Comparison of ENCODE assay signal across 7 mouse cellular contexts in the genomic region with DNA sequence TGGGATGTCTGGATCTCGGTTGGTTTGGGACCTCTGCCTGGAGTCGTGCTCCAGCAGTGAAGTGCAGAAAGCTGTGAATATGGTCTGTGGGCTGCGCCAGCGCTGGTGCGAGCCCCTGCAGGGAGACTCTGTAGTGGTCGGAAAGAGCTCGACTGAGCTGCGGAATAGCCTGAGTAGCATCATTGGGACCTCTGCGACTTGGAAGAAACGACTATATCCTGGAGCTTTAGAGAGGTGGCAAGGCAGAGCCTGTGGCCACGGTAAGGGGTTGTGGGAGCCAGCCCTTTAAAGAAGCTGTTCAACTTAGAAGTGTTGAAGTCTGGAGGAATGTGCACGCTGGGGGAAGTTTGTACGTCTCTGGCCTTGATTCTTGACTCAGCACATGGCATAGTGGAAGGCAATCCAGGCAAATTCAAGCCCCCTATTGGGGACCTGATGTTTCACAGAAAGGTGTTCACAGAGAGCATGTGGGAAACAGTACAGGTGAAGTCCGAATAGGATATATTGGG. TPM values are rescaled to one million over a fixed set of nuclear protein-coding genes. Genes with fewer than 3 reads are reported as not detected.
DNase-seq lines count a peak whose midpoint lies in the region; ATAC-seq and TF ChIP-seq lines count a peak whose summit lies in the region.

No protein-coding gene starts in this region.

- peak overlapping the region; percentile 90 for H3K4me2 ChIP-seq in neural tube, embryonic 11.5 days (ENCODE audit: low read depth)
- H3K4me2 ChIP-seq in limb, embryonic 13.5 days (replicated peaks) = peak overlapping the region; percentile 94
- peak overlapping the region; percentile 78 for H3K4me2 ChIP-seq in stomach, embryonic 16.5 days (ENCODE audit: low read depth, low read length)

- no peaks in the 10 kb centered on the region for H3K27me3 ChIP-seq in neural tube, embryonic 11.5 days (ENCODE audit: control insufficient read depth, insufficient read depth, low read length)
- no peaks in the 10 kb centered on the region for H3K27me3 ChIP-seq in limb, embryonic 13.5 days
- no peaks in the 10 kb centered on the region for H3K27me3 ChIP-seq in stomach, embryonic 16.5 days (ENCODE audit: control insufficient read depth, insufficient read depth, low read length)

- H3K27ac ChIP-seq in neural tube, embryonic 11.5 days (ENCODE audit: low read depth, low read length) = peak overlapping the region; percentile 84
- H3K27ac ChIP-seq in embryonic fibroblast, embryonic 13.5 days (ENCODE audit: insufficient read depth, low read length) = peak overlapping the region; percentile 82
- H3K27ac ChIP-seq in limb, embryonic 13.5 days = peak overlapping the region; percentile 95
- peak overlapping the region; percentile 99 for H3K27ac ChIP-seq in stomach, embryonic 16.5 days (ENCODE audit: low read length)

- H3K9me3 ChIP-seq in neural tube, embryonic 11.5 days (ENCODE audit: control insufficient read depth, low read length) = no peaks in the 10 kb centered on the region
- H3K9me3 ChIP-seq in limb, embryonic 13.5 days = no peaks in the 10 kb centered on the region
- H3K9me3 ChIP-seq in stomach, embryonic 16.5 days (replicated peaks; ENCODE audit: control insufficient read depth, low read length) = no peaks in the 10 kb centered on the region

- WGBS in neural tube, embryonic 11.5 days = 3% methylated on average over 14 of the region's 14 CpGs
- WGBS in limb, embryonic 13.5 days = 2% methylated on average over 14 of the region's 14 CpGs
- WGBS in stomach, embryonic 16.5 days = 1% methylated on average over 14 of the region's 14 CpGs

- 0 out of 2 replicates have a peak, but pooled peaks have one; percentile 1 for ATAC-seq in neural tube, embryonic 11.5 days (ENCODE audit: insufficient read depth, low FRiP score, low TSS enrichment)
- peak; percentile 12; the same call in 1 of the 2 replicates for ATAC-seq in limb, embryonic 13.5 days (ENCODE audit: low FRiP score, low read depth)
- no peak for ATAC-seq in stomach, embryonic 16.5 days (ENCODE audit: insufficient read depth, low FRiP score)
- ATAC-seq in granulocyte monocyte progenitor cell, adult 5-6 weeks (replicated peaks; ENCODE audit: poor library complexity, severe bottlenecking) = no peak

- peak overlapping the region; percentile 91 for H3K4me3 ChIP-seq in neural tube, embryonic 11.5 days (ENCODE audit: low read depth, low read length)
- H3K4me3 ChIP-seq in embryonic fibroblast, embryonic 13.5 days (ENCODE audit: insufficient read depth, low read length) = peak overlapping the region; percentile 71
- H3K4me3 ChIP-seq in limb, embryonic 13.5 days = peak overlapping the region; percentile 90
- H3K4me3 ChIP-seq in stomach, embryonic 16.5 days (replicated peaks; ENCODE audit: low read length) = peak overlapping the region; percentile 81

- H3K36me3 ChIP-seq in neural tube, embryonic 11.5 days (ENCODE audit: control insufficient read depth, insufficient read depth, low read length) = peaks cover 2% of the 10 kb centered on the region; the same call in 1 of the 2 replicates
- peaks cover 24% of the 10 kb centered on the region for H3K36me3 ChIP-seq in limb, embryonic 13.5 days
- no peaks in the 10 kb centered on the region for H3K36me3 ChIP-seq in stomach, embryonic 16.5 days (ENCODE audit: control insufficient read depth, insufficient read depth, low read length)

- H3K4me1 ChIP-seq in neural tube, embryonic 11.5 days (ENCODE audit: control insufficient read depth, insufficient read depth, low read length) = peaks cover 11% of the 10 kb centered on the region
- H3K4me1 ChIP-seq in embryonic fibroblast, embryonic 13.5 days (ENCODE audit: control insufficient read depth, insufficient read depth, low read length) = no peaks in the 10 kb centered on the region
- H3K4me1 ChIP-seq in limb, embryonic 13.5 days = peaks cover 23% of the 10 kb centered on the region
- peaks cover 9% of the 10 kb centered on the region for H3K4me1 ChIP-seq in stomach, embryonic 16.5 days (ENCODE audit: control insufficient read depth, insufficient read depth, low read length)

- H3K9ac ChIP-seq in neural tube, embryonic 11.5 days (ENCODE audit: low read length) = peak overlapping the region; percentile 76
- H3K9ac ChIP-seq in limb, embryonic 13.5 days = peak overlapping the region; percentile 77
- peak overlapping the region; percentile 89 for H3K9ac ChIP-seq in stomach, embryonic 16.5 days (ENCODE audit: low read length)

- no peak for TF ChIP-seq CTCF in embryonic fibroblast, embryonic 13.5 days (IDR thresholded peaks at IDR 0.05; ENCODE audit: borderline replicate concordance, insufficient read depth, low read length)

- TF ChIP-seq POLR2A in embryonic fibroblast, embryonic 13.5 days (IDR thresholded peaks at IDR 0.05; ENCODE audit: low read depth, low read length) = no peak

- DNase-seq in neural tube, embryonic 11.5 days (ENCODE audit: low spot score) = no peak
- DNase-seq in neural tube, embryonic 10.5 days (ENCODE audit: extremely low spot score, low spot score) = no peak
- no peak for DNase-seq in natural killer cell, adult 2 months (ENCODE audit: low spot score in 2 of 2)

RNA-seq across cellular contexts. Expression of gene Ier2, which starts 2.8 kb away (rescaled TPM):
- polyA plus RNA-seq in neural tube, embryonic 11.5 days (2014; fragmentation: Nextera tagmentation; extraction: Ambion mirVana) = 71.6 and 79.4 TPM in 2 replicates
- polyA plus RNA-seq in embryonic fibroblast, embryonic 13.5 days (2011; ENCODE audit: insufficient read length, low read depth, missing spikeins) = 38.2 and 38.6 TPM in 2 replicates
- 71.9 and 73.0 TPM in 2 replicates for polyA plus RNA-seq in limb, embryonic 13.5 days (2015; fragmentation: Nextera tagmentation; extraction: Ambion mirVana)
- polyA plus RNA-seq in stomach, embryonic 16.5 days (2015; fragmentation: Nextera tagmentation; extraction: Ambion mirVana) = 62.4 and 69.5 TPM in 2 replicates
- total RNA-seq in granulocyte monocyte progenitor cell, adult 5-6 weeks (2014; fragmentation: Nextera tagmentation) = 33.3 and 44.1 TPM in 2 replicates
- total RNA-seq in granulocyte monocyte progenitor cell, adult 5-6 weeks (2017) = 40.7 and 47.6 TPM in 2 replicates

RNA-seq across cellular contexts. Expression of gene Trmt1, which starts 20.7 kb away (rescaled TPM):
- polyA plus RNA-seq in neural tube, embryonic 11.5 days (2014; fragmentation: Nextera tagmentation; extraction: Ambion mirVana) = 60.4 and 60.6 TPM in 2 replicates
- 80.2 and 86.7 TPM in 2 replicates for polyA plus RNA-seq in embryonic fibroblast, embryonic 13.5 days (2011; ENCODE audit: insufficient read length, low read depth, missing spikeins)
- 70.8 and 72.7 TPM in 2 replicates for polyA plus RNA-seq in limb, embryonic 13.5 days (2015; fragmentation: Nextera tagmentation; extraction: Ambion mirVana)
- 53.7 and 54.1 TPM in 2 replicates for polyA plus RNA-seq in stomach, embryonic 16.5 days (2015; fragmentation: Nextera tagmentation; extraction: Ambion mirVana)
- total RNA-seq in granulocyte monocyte progenitor cell, adult 5-6 weeks (2014; fragmentation: Nextera tagmentation) = 76.9 and 123 TPM in 2 replicates
- total RNA-seq in granulocyte monocyte progenitor cell, adult 5-6 weeks (2017) = 73.8 and 95.9 TPM in 2 replicates

RNA-seq across cellular contexts. Expression of gene Nacc1, which starts 22.2 kb away (rescaled TPM):
- polyA plus RNA-seq in neural tube, embryonic 11.5 days (2014; fragmentation: Nextera tagmentation; extraction: Ambion mirVana) = 26.2 and 27.0 TPM in 2 replicates
- polyA plus RNA-seq in embryonic fibroblast, embryonic 13.5 days (2011; ENCODE audit: insufficient read length, low read depth, missing spikeins) = 47.2 and 54.9 TPM in 2 replicates
- 15.0 and 15.2 TPM in 2 replicates for polyA plus RNA-seq in limb, embryonic 13.5 days (2015; fragmentation: Nextera tagmentation; extraction: Ambion mirVana)
- 14.4 and 14.5 TPM in 2 replicates for polyA plus RNA-seq in stomach, embryonic 16.5 days (2015; fragmentation: Nextera tagmentation; extraction: Ambion mirVana)
- 92.9 and 98.1 TPM in 2 replicates for total RNA-seq in granulocyte monocyte progenitor cell, adult 5-6 weeks (2014; fragmentation: Nextera tagmentation)
- total RNA-seq in granulocyte monocyte progenitor cell, adult 5-6 weeks (2017) = 46.5 and 59.2 TPM in 2 replicates

RNA-seq across cellular contexts. Expression of gene Lyl1, which starts 35.8 kb away (rescaled TPM):
- polyA plus RNA-seq in neural tube, embryonic 11.5 days (2014; fragmentation: Nextera tagmentation; extraction: Ambion mirVana) = 4.6 and 5.3 TPM in 2 replicates
- not detected in 2 replicates for polyA plus RNA-seq in embryonic fibroblast, embryonic 13.5 days (2011; ENCODE audit: insufficient read length, low read depth, missing spikeins)
- polyA plus RNA-seq in limb, embryonic 13.5 days (2015; fragmentation: Nextera tagmentation; extraction: Ambion mirVana) = 4.1 and 4.9 TPM in 2 replicates
- polyA plus RNA-seq in stomach, embryonic 16.5 days (2015; fragmentation: Nextera tagmentation; extraction: Ambion mirVana) = 6.0 and 8.3 TPM in 2 replicates
- 82.1 and 133 TPM in 2 replicates for total RNA-seq in granulocyte monocyte progenitor cell, adult 5-6 weeks (2014; fragmentation: Nextera tagmentation)
- total RNA-seq in granulocyte monocyte progenitor cell, adult 5-6 weeks (2017) = 65.9 and 73.3 TPM in 2 replicates

RNA-seq across cellular contexts. Expression of gene G430095P16Rik, which starts 57.4 kb away (rescaled TPM):
- 0.84 and 1.8 TPM in 2 replicates for polyA plus RNA-seq in neural tube, embryonic 11.5 days (2014; fragmentation: Nextera tagmentation; extraction: Ambion mirVana)
- polyA plus RNA-seq in embryonic fibroblast, embryonic 13.5 days (2011; ENCODE audit: insufficient read length, low read depth, missing spikeins) = 0.74 TPM in 1 of 2 replicates, not detected in the other
- 7.1 and 9.8 TPM in 2 replicates for polyA plus RNA-seq in limb, embryonic 13.5 days (2015; fragmentation: Nextera tagmentation; extraction: Ambion mirVana)
- 3.2 and 4.1 TPM in 2 replicates for polyA plus RNA-seq in stomach, embryonic 16.5 days (2015; fragmentation: Nextera tagmentation; extraction: Ambion mirVana)
- 11.0 and 17.9 TPM in 2 replicates for total RNA-seq in granulocyte monocyte progenitor cell, adult 5-6 weeks (2014; fragmentation: Nextera tagmentation)
- total RNA-seq in granulocyte monocyte progenitor cell, adult 5-6 weeks (2017) = 4.4 and 4.8 TPM in 2 replicates

Comparison
In these comparisons a context has a peak if more than half of its experiments do, and no peak if none do; other contexts are left out.
1. ATAC-seq: peak in neural tube, embryonic 11.5 days (single experiment) and limb, embryonic 13.5 days (single experiment); none in stomach, embryonic 16.5 days (single experiment) and granulocyte monocyte progenitor cell, adult 5-6 weeks (single experiment).
2. Peak in every context shown above with its lines, with median percentiles within 50 percentile points of each other: H3K27ac ChIP-seq, H3K4me2 ChIP-seq, H3K4me3 ChIP-seq and H3K9ac ChIP-seq.